Comparison of ENCODE assay signal across 8 mouse cellular contexts in genomic region chr11:99042834-99043431, GRCm38 (mm10). TPM values are rescaled to one million over a fixed set of nuclear protein-coding genes. Genes with fewer than 3 reads are reported as not detected.
DNase-seq lines count a peak whose midpoint lies in the region; ATAC-seq and TF ChIP-seq lines count a peak whose summit lies in the region.

No protein-coding gene starts in this region.

- H3K27me3 ChIP-seq in lung, postnatal 0 days (replicated peaks; ENCODE audit: insufficient read depth, low read length) = no peaks in the 10 kb centered on the region
- H3K27me3 ChIP-seq in stomach, embryonic 15.5 days (replicated peaks) = no peaks in the 10 kb centered on the region

- peak overlapping the region; percentile 91 for H3K4me2 ChIP-seq in lung, postnatal 0 days (replicated peaks; ENCODE audit: low read depth, low read length)
- H3K4me2 ChIP-seq in stomach, embryonic 15.5 days = peak overlapping the region; percentile 92

- WGBS in lung, postnatal 0 days = 20% methylated on average over 12 of the region's 12 CpGs
- WGBS in stomach, embryonic 15.5 days = 22% methylated on average over 12 of the region's 12 CpGs

- no peak for TF ChIP-seq CTCF in lung, postnatal 0 days (IDR thresholded peaks at IDR 0.05)

- no peaks in the 10 kb centered on the region for H3K36me3 ChIP-seq in lung, postnatal 0 days (ENCODE audit: insufficient read depth, low read length)
- peaks cover 1% of the 10 kb centered on the region; the same call in 1 of the 2 replicates for H3K36me3 ChIP-seq in stomach, embryonic 15.5 days

- TF ChIP-seq EP300 in lung, postnatal 0 days (IDR thresholded peaks at IDR 0.05) = peak; percentile 79

- H3K4me1 ChIP-seq in lung, postnatal 0 days (ENCODE audit: insufficient read depth, low read depth, low read length) = peaks cover 14% of the 10 kb centered on the region; the same call in 1 of the 2 replicates
- H3K4me1 ChIP-seq in stomach, embryonic 15.5 days = peaks cover 46% of the 10 kb centered on the region

- H3K9me3 ChIP-seq in lung, postnatal 0 days (ENCODE audit: low read length) = no peaks in the 10 kb centered on the region
- no peaks in the 10 kb centered on the region for H3K9me3 ChIP-seq in stomach, embryonic 15.5 days

- H3K4me3 ChIP-seq in lung, postnatal 0 days (ENCODE audit: low read depth, low read length) = peak overlapping the region; percentile 61
- peak overlapping the region; percentile 75 for H3K4me3 ChIP-seq in stomach, embryonic 15.5 days (replicated peaks)

- H3K9ac ChIP-seq in lung, postnatal 0 days (replicated peaks; ENCODE audit: low read depth) = peak overlapping the region; percentile 36
- peak overlapping the region; percentile 29; the same call in 1 of the 2 replicates for H3K9ac ChIP-seq in stomach, embryonic 15.5 days

- peak; percentile 9; the same call in 1 of the 2 replicates for ATAC-seq in lung, postnatal 0 days
- no peak for ATAC-seq in stomach, embryonic 15.5 days (ENCODE audit: insufficient read depth, low FRiP score, low read depth)

- peak; percentile 42 to 49 for DNase-seq in B cell, adult 2 months
- DNase-seq in adrenal gland, postnatal 10 days = peak; percentile 51
- DNase-seq in heart, adult 8-10 months (ENCODE audit: low spot score) = peak; percentile 69
- peak; percentile 69 for DNase-seq in kidney, adult 18-20 months
- peak; percentile 78 for DNase-seq in lung, postnatal 0 days (ENCODE audit: low spot score)
- DNase-seq in cerebellum, adult 11 months = no peak
- DNase-seq in layer of hippocampus, adult 9-10 months (ENCODE audit: low spot score) = no peak

- H3K27ac ChIP-seq in lung, postnatal 0 days (ENCODE audit: low read length) = peak overlapping the region; percentile 85
- H3K27ac ChIP-seq in stomach, embryonic 15.5 days = peak overlapping the region; percentile 95

RNA-seq across cellular contexts. Expression of gene Igfbp4, which starts 1.9 kb away (rescaled TPM):
- 100 to 1,000 TPM; 219 to 333 TPM for total RNA-seq in adrenal gland, postnatal 10 days (2021)
- 10 to 100 TPM; 79.9 to 86.6 (median 84.1) TPM for total RNA-seq in heart, adult 8-10 months (2022)
- polyA plus RNA-seq in lung, postnatal 0 days (2015; fragmentation: Nextera tagmentation; extraction: Ambion mirVana) = 416 and 433 TPM in 2 replicates
- polyA plus RNA-seq in stomach, embryonic 15.5 days (2015; fragmentation: Nextera tagmentation; extraction: Ambion mirVana) = 513 and 558 TPM in 2 replicates

RNA-seq across cellular contexts. Expression of gene Top2a, which starts 18.9 kb away (rescaled TPM):
- 10 to 100 TPM; 54.0 to 73.1 TPM for total RNA-seq in adrenal gland, postnatal 10 days (2021)
- total RNA-seq in heart, adult 8-10 months (2022) = 1 to 10 TPM in 2 of 4 experiments, under 1 TPM in 2; 0.41 to 3.2 (median 0.94) TPM
- 11.1 and 16.9 TPM in 2 replicates for polyA plus RNA-seq in lung, postnatal 0 days (2015; fragmentation: Nextera tagmentation; extraction: Ambion mirVana)
- polyA plus RNA-seq in stomach, embryonic 15.5 days (2015; fragmentation: Nextera tagmentation; extraction: Ambion mirVana) = 211 and 217 TPM in 2 replicates

RNA-seq across cellular contexts. Expression of gene Tns4, which starts 46.2 kb away (rescaled TPM):
- total RNA-seq in adrenal gland, postnatal 10 days (2021) = under 1 TPM; 0.12 to 0.51 TPM
- under 1 TPM; 0.06 to 0.43 (median 0.16) TPM for total RNA-seq in heart, adult 8-10 months (2022)
- polyA plus RNA-seq in lung, postnatal 0 days (2015; fragmentation: Nextera tagmentation; extraction: Ambion mirVana) = 0.13 and 0.24 TPM in 2 replicates
- 1.4 and 1.5 TPM in 2 replicates for polyA plus RNA-seq in stomach, embryonic 15.5 days (2015; fragmentation: Nextera tagmentation; extraction: Ambion mirVana)

Comparison
In these comparisons a context has a peak if more than half of its experiments do, and no peak if none do; other contexts are left out.
1. DNase-seq: peak in B cell, adult 2 months (2 of 2), adrenal gland, postnatal 10 days (single experiment), heart, adult 8-10 months (single experiment), kidney, adult 18-20 months (single experiment) and lung, postnatal 0 days (single experiment); none in cerebellum, adult 11 months (single experiment) and layer of hippocampus, adult 9-10 months (single experiment).
2. RNA of gene Top2a, which starts 18.9 kb away (total RNA-seq): 54.0 to 73.1 TPM in adrenal gland, postnatal 10 days; 0.41 to 3.2 TPM in heart, adult 8-10 months; every median in the first group is over 10 times any median in the second.